Mouse (Mus musculus) small intestine, adult 2 months (tissue): Measurements from ENCODE around the gene Bms1.

Source experiments
- CTCF ChIP-seq: fragments of 200-500 bp; IDR thresholded peaks from 2 replicates; pipeline ENCODE4 v1.5.1; 2012; ENCODE audit warnings: low read depth, mild to moderate bottlenecking, control low read depth, inconsistent platforms, low read length, moderate library complexity, mixed read lengths; ENCODE audit not compliant: insufficient replicate concordance, insufficient read length; ENCODE audit errors: extremely low read depth
- POLR2A ChIP-seq: fragments of 200-500 bp; IDR thresholded peaks from 2 replicates; pipeline ENCODE4 v1.6.1; 2012; ENCODE audit warnings: low read depth, mild to moderate bottlenecking, control low read depth, inconsistent platforms, low read length, moderate library complexity

GRCm38 (mm10) chr6:118367502-118367901, 51.8 kb downstream of the Bms1 start:
- TF ChIP-seq CTCF (no peak), POLR2A (no peak)
